Comparison of ENCODE assay signal across 17 mouse cellular contexts in the genomic region with DNA sequence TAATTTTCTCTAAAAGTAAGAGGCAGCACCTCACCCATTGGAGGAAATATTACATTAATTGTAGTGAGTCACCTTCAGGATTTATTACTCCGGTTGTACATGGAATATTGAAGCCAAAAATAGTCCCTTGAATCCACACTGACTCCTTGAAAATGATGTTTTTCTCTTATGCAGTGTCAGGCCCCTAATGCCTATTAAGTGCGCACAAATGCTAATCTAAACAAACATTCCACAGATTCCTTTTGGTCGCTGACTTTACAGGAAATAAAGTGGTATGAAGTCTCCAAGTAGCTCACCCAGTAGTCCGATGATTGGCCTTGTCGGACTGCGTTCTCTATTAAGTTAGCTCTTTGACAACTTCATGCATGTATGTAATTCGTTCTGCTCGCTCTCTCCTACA. TPM values are rescaled to one million over a fixed set of nuclear protein-coding genes. Genes with fewer than 3 reads are reported as not detected.
DNase-seq lines count a peak whose midpoint lies in the region; ATAC-seq lines count a peak whose summit lies in the region.
"Had no signal": no experiment of that assay in that cellular context is flagged by ENCODE, and none has a peak within 500 bp of the region (broad histone marks: within the 10 kb centered on the region; RNA-seq: fewer than 3 reads in every experiment).

No protein-coding gene starts in this region.

- H3K4me1 ChIP-seq in kidney, embryonic 16.5 days (ENCODE audit: insufficient read depth, low read length): peaks cover 37% of the 10 kb centered on the region
- H3K4me1 ChIP-seq in midbrain, embryonic 11.5 days (ENCODE audit: control insufficient read depth, insufficient read depth, low read length): peaks cover 4% of the 10 kb centered on the region; the same call in 1 of the 2 replicates
- H3K4me1 ChIP-seq in midbrain, embryonic 14.5 days (ENCODE audit: control insufficient read depth, insufficient read depth, low read length): no peaks in the 10 kb centered on the region
- peaks cover 96% of the 10 kb centered on the region for H3K4me1 ChIP-seq in liver, embryonic 15.5 days (replicated peaks)

- H3K9me3 ChIP-seq in kidney, embryonic 16.5 days (ENCODE audit: low read length): no peaks in the 10 kb centered on the region
- no peaks in the 10 kb centered on the region for H3K9me3 ChIP-seq in midbrain, embryonic 11.5 days (ENCODE audit: control insufficient read depth, low read length)
- no peaks in the 10 kb centered on the region for H3K9me3 ChIP-seq in midbrain, embryonic 14.5 days (ENCODE audit: control insufficient read depth, low read length)
- no peaks in the 10 kb centered on the region for H3K9me3 ChIP-seq in liver, embryonic 15.5 days (replicated peaks)
- H3K9me3 ChIP-seq: embryonic facial prominence, embryonic 12.5 days; G1E; heart, embryonic 13.5 days; hindbrain, embryonic 10.5 days; midbrain, embryonic 12.5 days had no signal

- WGBS in kidney, embryonic 16.5 days: 56% methylated on average over 8 of the region's 8 CpGs
- WGBS in midbrain, embryonic 11.5 days: 76% methylated on average over 8 of the region's 8 CpGs
- WGBS in midbrain, embryonic 14.5 days: 79% methylated on average over 8 of the region's 8 CpGs
- 82% methylated on average over 8 of the region's 8 CpGs for WGBS in liver, embryonic 15.5 days (ENCODE audit: insufficient replicate concordance)

- DNase-seq in kidney, postnatal 10 days: no peak
- DNase-seq in midbrain, embryonic 11.5 days (ENCODE audit: low spot score, missing footprints): peak; percentile 65
- no peak for DNase-seq in midbrain, embryonic 14.5 days
- no peak for DNase-seq in testis, postnatal 10 days (ENCODE audit: low spot score)
- DNase-seq: adrenal gland, postnatal 10 days; cerebellum, adult 18-20 months; lung, postnatal 14 days; thymus, adult 18-20 months had no signal

- peak overlapping the region; percentile 91 for H3K27ac ChIP-seq in kidney, embryonic 16.5 days (ENCODE audit: low read length)
- no peak overlapping the region for H3K27ac ChIP-seq in midbrain, embryonic 11.5 days (ENCODE audit: low read depth, low read length)
- no peak overlapping the region for H3K27ac ChIP-seq in midbrain, embryonic 14.5 days (replicated peaks; ENCODE audit: low read depth, low read length)
- peak overlapping the region; percentile 89; the same call in 1 of the 2 replicates for H3K27ac ChIP-seq in liver, embryonic 15.5 days (replicated peaks)
- H3K27ac ChIP-seq: embryonic facial prominence, embryonic 12.5 days; heart, embryonic 13.5 days; hindbrain, embryonic 10.5 days; midbrain, embryonic 12.5 days had no signal

- H3K4me3 ChIP-seq in kidney, embryonic 16.5 days (ENCODE audit: low read length): no peak overlapping the region
- no peak overlapping the region for H3K4me3 ChIP-seq in midbrain, embryonic 11.5 days (ENCODE audit: low read depth, low read length)
- H3K4me3 ChIP-seq in midbrain, embryonic 14.5 days (replicated peaks; ENCODE audit: low read depth, low read length): no peak overlapping the region
- 0 out of 2 replicates have a peak overlapping the region, but pooled peaks have one; percentile 64 for H3K4me3 ChIP-seq in liver, embryonic 15.5 days (replicated peaks)
- H3K4me3 ChIP-seq: embryonic facial prominence, embryonic 12.5 days; heart, embryonic 13.5 days; hindbrain, embryonic 10.5 days; midbrain, embryonic 12.5 days had no signal

- H3K4me2 ChIP-seq in kidney, embryonic 16.5 days (replicated peaks; ENCODE audit: low read depth, low read length): peak overlapping the region; percentile 35
- H3K4me2 ChIP-seq in midbrain, embryonic 11.5 days: no peak overlapping the region
- no peak overlapping the region for H3K4me2 ChIP-seq in midbrain, embryonic 14.5 days (ENCODE audit: low read length)
- peak overlapping the region; percentile 80 for H3K4me2 ChIP-seq in liver, embryonic 15.5 days
- H3K4me2 ChIP-seq: embryonic facial prominence, embryonic 12.5 days; heart, embryonic 13.5 days; midbrain, embryonic 12.5 days had no signal

- H3K27me3 ChIP-seq in kidney, embryonic 16.5 days (ENCODE audit: insufficient read depth, low read length): no peaks in the 10 kb centered on the region
- H3K27me3 ChIP-seq in midbrain, embryonic 11.5 days (ENCODE audit: control insufficient read depth, insufficient read depth, low read length): no peaks in the 10 kb centered on the region
- H3K27me3 ChIP-seq in midbrain, embryonic 14.5 days (ENCODE audit: control insufficient read depth, insufficient read depth, low read length): no peaks in the 10 kb centered on the region
- no peaks in the 10 kb centered on the region for H3K27me3 ChIP-seq in liver, embryonic 15.5 days
- H3K27me3 ChIP-seq: embryonic facial prominence, embryonic 12.5 days; midbrain, embryonic 12.5 days had no signal

- no peaks in the 10 kb centered on the region for H3K36me3 ChIP-seq in kidney, embryonic 16.5 days (ENCODE audit: insufficient read depth, low read length)
- H3K36me3 ChIP-seq in midbrain, embryonic 11.5 days (ENCODE audit: control insufficient read depth, insufficient read depth, low read length): no peaks in the 10 kb centered on the region
- no peaks in the 10 kb centered on the region for H3K36me3 ChIP-seq in midbrain, embryonic 14.5 days (ENCODE audit: control insufficient read depth, insufficient read depth, low read length)
- H3K36me3 ChIP-seq in liver, embryonic 15.5 days (replicated peaks): peaks cover 17% of the 10 kb centered on the region
- H3K36me3 ChIP-seq: embryonic facial prominence, embryonic 12.5 days; heart, embryonic 13.5 days; hindbrain, embryonic 10.5 days; midbrain, embryonic 12.5 days had no signal

- no peak overlapping the region for H3K9ac ChIP-seq in kidney, embryonic 16.5 days (replicated peaks; ENCODE audit: low read length)
- H3K9ac ChIP-seq in midbrain, embryonic 11.5 days (ENCODE audit: low read length): no peak overlapping the region
- no peak overlapping the region for H3K9ac ChIP-seq in midbrain, embryonic 14.5 days (replicated peaks; ENCODE audit: low read length)
- H3K9ac ChIP-seq in liver, embryonic 15.5 days: 0 out of 2 replicates have a peak overlapping the region, but pooled peaks have one; percentile 10
- H3K9ac ChIP-seq: embryonic facial prominence, embryonic 12.5 days; heart, embryonic 13.5 days; midbrain, embryonic 12.5 days had no signal

- no peak for ATAC-seq in kidney, embryonic 16.5 days (ENCODE audit: low FRiP score, low TSS enrichment)
- no peak for ATAC-seq in midbrain, embryonic 11.5 days (ENCODE audit: low FRiP score)
- no peak for ATAC-seq in midbrain, embryonic 14.5 days (ENCODE audit: low FRiP score, low TSS enrichment)
- ATAC-seq in liver, embryonic 15.5 days (ENCODE audit: insufficient read depth): no peak
- ATAC-seq in activated CD4-positive, CD25-positive, alpha-beta regulatory T cell, adult 4 months: no peak
- ATAC-seq: forebrain, embryonic 14.5 days had no signal

RNA-seq across cellular contexts. Expression of gene AA986860, which starts 3.1 kb away (rescaled TPM):
- polyA plus RNA-seq in kidney, embryonic 16.5 days (2015; fragmentation: Nextera tagmentation; extraction: Ambion mirVana): 16.1 TPM in 2 replicates
- polyA plus RNA-seq in midbrain, embryonic 11.5 days (2014; fragmentation: Nextera tagmentation; extraction: Ambion mirVana): 0.29 and 0.37 TPM in 2 replicates
- 0.18 and 0.28 TPM in 2 replicates for polyA plus RNA-seq in midbrain, embryonic 14.5 days (2014; fragmentation: Nextera tagmentation; extraction: Ambion mirVana)
- 7.4 and 7.8 TPM in 2 replicates for polyA plus RNA-seq in liver, embryonic 15.5 days (2015; fragmentation: Nextera tagmentation; extraction: Ambion mirVana)
- polyA plus RNA-seq in activated CD4-positive, CD25-positive, alpha-beta regulatory T cell, adult 4 months (2017; shearing (Covaris generic)): under 1 TPM; 0.25 to 0.34 TPM

RNA-seq across cellular contexts. Expression of gene Pfkfb2, which starts 5.8 kb away (rescaled TPM):
- polyA plus RNA-seq in kidney, embryonic 16.5 days (2015; fragmentation: Nextera tagmentation; extraction: Ambion mirVana): 9.5 and 9.7 TPM in 2 replicates
- 6.3 and 9.5 TPM in 2 replicates for polyA plus RNA-seq in midbrain, embryonic 11.5 days (2014; fragmentation: Nextera tagmentation; extraction: Ambion mirVana)
- polyA plus RNA-seq in midbrain, embryonic 14.5 days (2014; fragmentation: Nextera tagmentation; extraction: Ambion mirVana): 21.9 and 24.8 TPM in 2 replicates
- 5.2 and 5.9 TPM in 2 replicates for polyA plus RNA-seq in liver, embryonic 15.5 days (2015; fragmentation: Nextera tagmentation; extraction: Ambion mirVana)
- polyA plus RNA-seq in activated CD4-positive, CD25-positive, alpha-beta regulatory T cell, adult 4 months (2017; shearing (Covaris generic)): 1 to 10 TPM; 2.7 to 3.9 TPM

RNA-seq across cellular contexts. Expression of gene Yod1, which starts 17.7 kb away (rescaled TPM):
- polyA plus RNA-seq in kidney, embryonic 16.5 days (2015; fragmentation: Nextera tagmentation; extraction: Ambion mirVana): 9.0 and 11.3 TPM in 2 replicates
- 11.7 and 13.6 TPM in 2 replicates for polyA plus RNA-seq in midbrain, embryonic 11.5 days (2014; fragmentation: Nextera tagmentation; extraction: Ambion mirVana)
- 14.7 and 15.4 TPM in 2 replicates for polyA plus RNA-seq in midbrain, embryonic 14.5 days (2014; fragmentation: Nextera tagmentation; extraction: Ambion mirVana)
- polyA plus RNA-seq in liver, embryonic 15.5 days (2015; fragmentation: Nextera tagmentation; extraction: Ambion mirVana): 42.2 and 42.3 TPM in 2 replicates
- polyA plus RNA-seq in activated CD4-positive, CD25-positive, alpha-beta regulatory T cell, adult 4 months (2017; shearing (Covaris generic)): 10 to 100 TPM; 19.3 to 20.3 TPM

RNA-seq across cellular contexts. Expression of gene Gm29427, which starts 19.3 kb away (rescaled TPM):
- not detected in 2 replicates for polyA plus RNA-seq in kidney, embryonic 16.5 days (2015; fragmentation: Nextera tagmentation; extraction: Ambion mirVana)
- polyA plus RNA-seq in midbrain, embryonic 11.5 days (2014; fragmentation: Nextera tagmentation; extraction: Ambion mirVana): not detected in 2 replicates
- polyA plus RNA-seq in midbrain, embryonic 14.5 days (2014; fragmentation: Nextera tagmentation; extraction: Ambion mirVana): not detected in 2 replicates
- not detected in 2 replicates for polyA plus RNA-seq in liver, embryonic 15.5 days (2015; fragmentation: Nextera tagmentation; extraction: Ambion mirVana)
- polyA plus RNA-seq in activated CD4-positive, CD25-positive, alpha-beta regulatory T cell, adult 4 months (2017; shearing (Covaris generic)): not detected
- polyA plus RNA-seq: embryonic facial prominence, embryonic 12.5 days; forebrain, embryonic 14.5 days; G1E; heart, embryonic 13.5 days; hindbrain, embryonic 10.5 days; midbrain, embryonic 12.5 days had no signal

Comparison
In these comparisons a context has a peak if more than half of its experiments do, and no peak if none do; other contexts are left out.
1. H3K27ac ChIP-seq: peak in kidney, embryonic 16.5 days (single experiment) and liver, embryonic 15.5 days (single experiment); none in midbrain, embryonic 11.5 days (single experiment) and midbrain, embryonic 14.5 days (single experiment).
2. H3K4me2 ChIP-seq: peak in kidney, embryonic 16.5 days (single experiment) and liver, embryonic 15.5 days (single experiment); none in midbrain, embryonic 11.5 days (single experiment) and midbrain, embryonic 14.5 days (single experiment).